Mouse (Mus musculus) midbrain, embryonic 15.5 days (tissue): ENCODE results near the gene Serpina3f. TPM values are rescaled to one million over a fixed set of nuclear protein-coding genes. Genes with fewer than 3 reads are reported as not detected.
"Not testable (repeated sequence)": the region's sequence is repeated elsewhere in the genome, so short reads cannot be mapped to it uniquely, and the experiment has no call there.

Source experiments
- ATAC-seq: fragments of 200-750 bp; cut with Nextera tagmentation; replicated peaks from 2 replicates; pipeline ENCODE4 v1.8.0; 2017; ENCODE audit warnings: moderate TSS enrichment
- H3K27ac ChIP-seq: fragments of 300-500 bp; sonication (generic); 2 replicates; pipeline ENCODE4 v1.5.1; 2015; ENCODE audit warnings: mild to moderate bottlenecking, inconsistent platforms
- H3K27me3 ChIP-seq: fragments of 300-500 bp; sonication (generic); replicated peaks from 2 replicates; pipeline ENCODE4 v1.6.1; 2015; ENCODE audit warnings: inconsistent platforms
- H3K36me3 ChIP-seq: fragments of 300-500 bp; sonication (generic); replicated peaks from 2 replicates; pipeline ENCODE4 v1.6.1; 2015; ENCODE audit warnings: inconsistent platforms
- H3K4me1 ChIP-seq: fragments of 300-500 bp; sonication (generic); 2 replicates; pipeline ENCODE4 v1.6.1; 2015; ENCODE audit warnings: inconsistent platforms
- H3K4me2 ChIP-seq: fragments of 300-500 bp; sonication (generic); 2 replicates; pipeline ENCODE4 v1.6.1; 2015; ENCODE audit warnings: inconsistent platforms, mild to moderate bottlenecking, moderate library complexity
- H3K4me3 ChIP-seq: fragments of 300-500 bp; sonication (generic); 2 replicates; pipeline ENCODE4 v1.5.1; 2015; ENCODE audit warnings: mild to moderate bottlenecking, inconsistent platforms
- H3K9ac ChIP-seq: fragments of 300-500 bp; sonication (generic); 2 replicates; pipeline ENCODE4 v1.6.1; 2015; ENCODE audit warnings: mild to moderate bottlenecking, inconsistent platforms
- H3K9me3 ChIP-seq: fragments of 300-500 bp; sonication (generic); 2 replicates; pipeline ENCODE4 v1.6.1; 2016; ENCODE audit warnings: inconsistent platforms
- WGBS: fragments of 180-500 bp; shearing (Covaris S2); methylation state at CpG from one replicate; pipeline ENCODE4 v1.1.7; 2015; ENCODE audit warnings: mixed read lengths; 5-methylcytosine and 5-hydroxymethylcytosine counted together
- polyA plus RNA-seq: library from polyadenylated mRNA; unstranded; fragments of >200 nt; fragmentation: Nextera tagmentation; extraction: Ambion mirVana; gene quantifications from 2 replicates; pipeline ENCODE4 v1.2.1, GENCODE M21; 2015

Gene Serpina3f
- polyA plus RNA-seq, 1 experiment from 2014 or later, result 0.26 TPM

DNA sequence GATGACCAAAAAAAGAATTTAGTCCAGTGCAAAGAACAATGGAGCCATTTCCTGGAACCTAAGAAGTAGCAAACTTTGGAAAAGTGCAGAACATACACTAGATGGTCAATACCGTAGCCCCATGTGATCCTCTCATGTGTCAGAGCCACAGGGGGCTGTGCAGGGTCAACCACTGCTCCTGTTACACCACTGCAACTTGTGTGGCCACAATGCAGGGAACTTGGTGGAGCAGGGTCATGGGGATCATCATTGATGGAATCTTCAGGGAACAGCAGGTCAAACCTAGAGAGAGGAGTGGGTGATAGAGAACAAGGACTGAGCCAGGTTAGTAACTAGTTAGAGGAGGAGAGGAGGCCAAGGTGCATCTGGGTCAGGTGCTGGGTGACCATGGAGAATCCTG lies 7.3 kb downstream of the Serpina3f start:
- Histone ChIP-seq H3K27me3 (no peaks in the 10 kb centered on the region), H3K4me1 (no peaks in the 10 kb centered on the region), H3K9me3 (no peaks in the 10 kb centered on the region), H3K9ac (no peak overlapping the region), H3K27ac (no peak overlapping the region), H3K4me3 (no peak overlapping the region), H3K36me3 (no peaks in the 10 kb centered on the region), H3K4me2 (no peak overlapping the region)
- ATAC-seq, result no peak
- WGBS, result 79% methylated on average over 1 of the region's 1 CpGs

DNA sequence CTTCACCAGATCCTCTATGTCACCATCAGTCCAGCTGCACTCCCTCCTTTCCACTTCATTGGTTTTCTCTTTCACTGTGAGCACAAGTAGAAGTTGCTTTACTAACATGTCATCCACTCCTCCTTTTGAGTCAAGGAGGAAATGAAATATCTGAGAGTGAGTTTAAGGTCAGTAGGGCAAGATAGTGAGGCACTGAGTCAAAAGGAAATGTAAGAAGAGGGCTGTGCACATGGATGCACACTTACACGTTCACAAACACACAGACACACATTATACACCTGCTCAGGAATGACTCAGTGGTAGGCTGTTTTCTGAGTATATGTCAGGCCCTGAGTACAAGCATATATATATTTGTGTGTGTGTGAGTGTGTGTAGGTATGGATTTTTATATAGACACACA lies 9.3 kb downstream of the Serpina3f start:
- H3K9me3 ChIP-seq, result no peaks in the 10 kb centered on the region
- H3K9ac ChIP-seq, result no peak overlapping the region
- no peak for ATAC-seq
- WGBS, result 73% methylated on average over 1 of the region's 1 CpGs
- H3K4me3 ChIP-seq, result no peak overlapping the region
- no peak overlapping the region for H3K4me2 ChIP-seq
- H3K27me3 ChIP-seq, result no peaks in the 10 kb centered on the region
- H3K27ac ChIP-seq, result no peak overlapping the region
- H3K36me3 ChIP-seq, result no peaks in the 10 kb centered on the region
- H3K4me1 ChIP-seq, result no peaks in the 10 kb centered on the region

DNA sequence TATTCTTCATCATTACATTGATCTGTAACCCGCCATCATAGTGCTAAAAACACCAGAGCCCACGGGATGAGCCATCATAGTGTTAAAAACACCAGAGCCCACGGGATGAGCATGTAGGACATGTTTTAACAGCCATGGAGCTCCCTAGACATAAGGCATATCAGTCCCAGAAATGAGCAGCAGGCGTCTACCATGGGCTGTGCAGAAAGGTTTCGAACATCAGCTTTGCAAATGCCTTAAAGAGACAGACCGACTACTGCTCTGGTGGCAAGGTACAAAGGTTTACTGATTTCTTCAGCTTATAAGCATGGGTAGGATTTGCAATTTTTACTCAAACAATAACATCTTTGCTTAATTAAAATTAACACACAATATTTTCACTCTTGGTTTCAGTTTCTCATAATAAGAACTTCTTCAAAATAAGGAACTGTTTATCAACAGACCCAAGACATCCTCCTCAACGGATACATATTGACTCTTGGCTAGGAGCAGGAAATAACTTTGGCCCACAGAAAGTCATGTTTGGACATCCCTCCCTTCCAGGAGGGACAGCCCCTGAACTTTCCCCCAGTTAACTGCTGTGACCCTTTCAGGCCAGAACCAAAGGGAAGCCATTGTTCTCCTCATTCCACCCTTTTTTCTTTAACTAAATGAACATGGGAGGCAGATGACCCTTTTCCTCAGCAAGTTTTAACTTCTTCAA lies 10.4 kb downstream of the Serpina3f start:
- ATAC-seq, result no peak
- 76% methylated on average over 7 of the region's 7 CpGs for WGBS
- no peak overlapping the region for H3K9ac ChIP-seq

DNA sequence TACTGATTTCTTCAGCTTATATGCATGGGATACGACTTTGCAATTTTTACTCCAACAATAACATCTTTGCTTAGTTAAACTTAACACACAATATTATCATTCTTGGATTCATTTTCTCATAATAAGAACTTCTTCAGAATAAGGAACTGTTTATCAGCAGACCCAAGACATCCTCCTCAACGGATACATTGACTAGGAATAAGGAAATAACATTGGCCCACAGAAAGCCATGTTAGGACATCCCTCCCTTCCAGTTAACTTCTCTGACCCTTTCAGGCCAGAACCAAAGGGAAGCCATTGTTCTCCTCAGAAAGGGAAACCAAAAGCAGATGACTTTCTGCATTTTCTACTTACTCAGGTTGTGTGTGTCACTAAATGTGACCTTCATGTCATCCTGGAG lies 16.4 kb downstream of the Serpina3f start:
- no peak overlapping the region for H3K9ac ChIP-seq
- H3K36me3 ChIP-seq, result no peaks in the 10 kb centered on the region
- H3K4me1 ChIP-seq, result no peaks in the 10 kb centered on the region
- H3K4me2 ChIP-seq, result no peak overlapping the region
- no peak for ATAC-seq
- H3K4me3 ChIP-seq, result no peak overlapping the region
- no peak overlapping the region for H3K27ac ChIP-seq
- H3K9me3 ChIP-seq, result no peaks in the 10 kb centered on the region
- H3K27me3 ChIP-seq, result no peaks in the 10 kb centered on the region
- WGBS, result 84% methylated on average over 2 of the region's 2 CpGs

More for the DNA sequence above, 10.4 kb downstream of the Serpina3f start:
- Histone ChIP-seq H3K4me3 (no peak overlapping the region), H3K4me2 (no peak overlapping the region), H3K27me3 (no peaks in the 10 kb centered on the region), H3K4me1 (no peaks in the 10 kb centered on the region), H3K36me3 (no peaks in the 10 kb centered on the region), H3K9me3 (no peaks in the 10 kb centered on the region), H3K27ac (no peak overlapping the region)

DNA sequence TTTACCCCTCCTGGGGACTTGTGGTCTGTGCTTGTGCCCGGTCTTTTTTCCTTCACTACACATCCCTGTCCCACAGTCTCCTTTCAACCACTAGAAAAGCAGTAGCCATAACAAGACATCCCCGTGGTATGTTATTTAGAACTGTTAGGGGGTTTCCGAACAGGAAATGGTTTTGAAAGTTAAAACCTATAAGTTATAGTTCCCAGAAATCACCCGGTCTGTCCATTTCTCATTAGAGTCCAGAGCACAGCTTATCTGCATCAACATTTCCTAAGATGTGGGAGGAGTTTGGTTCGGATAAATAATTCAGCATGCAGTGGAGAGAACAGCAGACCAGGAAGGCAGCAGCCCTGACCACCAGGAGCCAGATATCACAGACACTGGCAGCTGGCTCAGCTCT lies 21.6 kb downstream of the Serpina3f start, which contains the start of gene Serpina3g:
Gene Serpina3g (plus strand): TSS at position 331 of the 400 bp plus-strand sequence.
- H3K9ac ChIP-seq, result no peak within 1 kb of the TSS
- ATAC-seq, result no peak
- 72% methylated on average over 5 of the region's 5 CpGs for WGBS
- no peak within 1 kb of the TSS for H3K4me2 ChIP-seq
- no peak within 1 kb of the TSS for H3K27ac ChIP-seq
- H3K36me3 ChIP-seq, result no peaks in the 10 kb centered on the region
- H3K4me1 ChIP-seq, result no peaks in the 10 kb centered on the region
- H3K9me3 ChIP-seq, result no peaks in the 10 kb centered on the region
- H3K27me3 ChIP-seq, result no peaks in the 10 kb centered on the region
- H3K4me3 ChIP-seq, result no peak within 1 kb of the TSS

DNA sequence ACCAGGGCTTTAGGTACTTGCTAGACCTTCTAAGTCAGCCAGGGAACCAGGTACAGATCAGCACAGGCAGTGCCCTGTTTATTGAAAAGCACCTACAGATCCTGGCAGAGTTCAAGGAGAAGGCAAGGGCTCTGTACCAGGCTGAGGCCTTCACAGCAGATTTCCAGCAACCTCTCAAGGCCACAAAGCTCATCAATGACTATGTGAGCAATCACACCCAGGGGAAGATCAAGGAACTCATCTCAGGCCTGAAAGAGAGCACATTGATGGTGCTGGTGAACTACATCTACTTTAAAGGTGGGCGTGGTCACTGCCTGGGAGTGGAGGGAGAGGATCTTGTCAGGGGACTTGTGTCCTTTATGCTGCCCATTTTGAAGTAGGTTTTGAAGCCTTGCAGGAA lies 23.7 kb downstream of the Serpina3f start:
- ATAC-seq, H3K4me3 ChIP-seq, H3K27me3 ChIP-seq, H3K4me2 ChIP-seq, H3K9ac ChIP-seq, H3K4me1 ChIP-seq, H3K36me3 ChIP-seq, H3K9me3 ChIP-seq, H3K27ac ChIP-seq: not testable (repeated sequence)
- 97% methylated on average over 1 of the region's 1 CpGs for WGBS

DNA sequence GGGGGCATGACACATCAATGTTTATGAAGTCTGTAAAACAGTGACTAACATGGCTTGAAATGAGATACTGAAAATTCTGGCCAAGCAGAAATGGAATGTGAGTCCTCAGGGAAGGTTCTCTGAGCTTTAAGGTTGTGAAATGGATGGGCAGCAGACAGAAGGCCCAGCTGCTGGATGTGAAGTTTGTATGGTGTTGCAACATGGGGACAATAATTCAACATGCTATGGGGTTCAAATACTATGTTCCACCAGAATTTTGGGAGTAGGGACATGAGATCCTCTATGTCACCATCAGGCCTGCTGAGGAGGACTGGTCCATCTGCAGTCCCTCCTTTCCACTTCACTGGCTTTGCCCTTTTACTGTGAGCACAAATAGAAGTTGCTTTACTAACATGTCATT lies 29.0 kb downstream of the Serpina3f start:
- Histone ChIP-seq H3K9me3 (no peaks in the 10 kb centered on the region), H3K27ac (no peak overlapping the region), H3K36me3 (no peaks in the 10 kb centered on the region), H3K4me2 (no peak overlapping the region), H3K4me1 (peaks cover 12% of the 10 kb centered on the region), H3K9ac (no peak overlapping the region), H3K4me3 (no peak overlapping the region), H3K27me3 (no peaks in the 10 kb centered on the region)
- no peak for ATAC-seq

DNA sequence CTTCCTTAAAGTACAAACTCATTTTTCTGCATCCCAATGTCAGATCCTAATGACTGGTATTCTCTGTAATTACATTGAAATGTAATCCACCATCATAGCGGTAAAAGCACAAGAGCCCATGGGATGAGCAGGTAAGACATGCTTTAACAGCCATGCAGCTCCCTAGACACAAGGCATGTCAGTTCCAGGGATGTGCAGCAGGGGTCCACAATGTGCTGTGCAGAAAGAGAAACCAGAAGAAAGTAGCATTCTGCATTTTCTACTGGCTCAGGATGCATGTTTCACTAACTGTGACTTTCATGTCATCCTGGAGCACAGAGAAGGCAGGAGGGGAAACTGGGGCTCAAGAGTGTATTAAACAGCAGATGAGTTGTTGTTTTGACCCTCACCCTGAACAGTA lies 30.7 kb downstream of the Serpina3f start:
- H3K9ac ChIP-seq, result no peak overlapping the region
- ATAC-seq, result 0 out of 2 replicates have a peak, but pooled peaks have one; percentile 48
- no peaks in the 10 kb centered on the region for H3K9me3 ChIP-seq
- H3K4me1 ChIP-seq, result peaks cover 12% of the 10 kb centered on the region
- WGBS, result 66% methylated on average over 1 of the region's 1 CpGs
- H3K4me3 ChIP-seq, result no peak overlapping the region
- H3K27ac ChIP-seq, result no peak overlapping the region
- no peaks in the 10 kb centered on the region for H3K36me3 ChIP-seq
- no peaks in the 10 kb centered on the region for H3K27me3 ChIP-seq
- no peak overlapping the region for H3K4me2 ChIP-seq

DNA sequence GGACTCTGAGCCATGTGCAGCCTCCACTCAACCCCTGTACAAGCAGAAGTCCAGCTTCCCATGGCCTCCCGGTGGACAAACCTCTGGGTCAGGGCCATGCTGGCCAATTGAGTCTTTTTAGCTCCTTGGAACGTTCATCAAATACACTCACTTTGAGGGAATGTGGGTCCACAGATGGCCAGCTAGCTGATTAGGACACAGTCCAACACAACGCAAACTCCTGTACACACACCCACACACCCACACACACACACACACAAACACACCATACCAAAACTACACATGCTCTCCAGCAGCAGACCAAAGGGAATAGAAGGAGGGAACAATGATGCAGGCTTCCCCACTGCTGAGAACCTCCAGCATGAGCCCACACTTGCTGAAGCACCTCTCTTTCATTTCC lies 31.3 kb downstream of the Serpina3f start:
- H3K27ac ChIP-seq, result no peak overlapping the region
- H3K9ac ChIP-seq, result no peak overlapping the region
- H3K27me3 ChIP-seq, result no peaks in the 10 kb centered on the region
- H3K4me3 ChIP-seq, result no peak overlapping the region
- no peak for ATAC-seq
- H3K4me1 ChIP-seq, result peaks cover 12% of the 10 kb centered on the region
- H3K4me2 ChIP-seq, result no peak overlapping the region
- no peaks in the 10 kb centered on the region for H3K36me3 ChIP-seq
- H3K9me3 ChIP-seq, result no peaks in the 10 kb centered on the region
- 86% methylated on average over 3 of the region's 3 CpGs for WGBS

DNA sequence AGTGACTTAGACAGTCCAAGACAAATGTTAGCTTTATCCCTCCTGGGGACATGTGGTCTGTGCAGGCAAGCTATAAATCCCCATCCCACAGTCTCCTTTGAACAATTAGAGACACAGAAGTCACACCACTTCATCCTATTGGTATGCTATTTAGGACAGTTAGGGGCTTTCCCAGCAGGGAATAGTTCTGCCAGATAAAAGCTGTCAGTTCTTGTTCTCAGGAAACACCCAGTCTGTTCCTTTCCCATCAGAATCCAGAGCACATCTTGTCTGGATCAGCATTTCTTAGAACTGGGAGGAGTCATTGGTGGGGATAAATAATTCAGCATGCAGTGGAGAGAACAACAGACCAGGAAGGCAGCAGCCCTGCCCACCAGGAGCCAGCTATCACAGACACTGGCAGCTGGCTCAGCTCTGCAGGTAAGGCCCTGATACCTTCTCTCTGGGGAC lies 33.2 kb downstream of the Serpina3f start:
- ATAC-seq, result peak; percentile 83
- Histone ChIP-seq H3K4me1 (peaks cover 12% of the 10 kb centered on the region), H3K4me2 (no peak overlapping the region), H3K4me3 (no peak overlapping the region), H3K27me3 (no peaks in the 10 kb centered on the region), H3K9me3 (no peaks in the 10 kb centered on the region), H3K36me3 (no peaks in the 10 kb centered on the region), H3K9ac (no peak overlapping the region), H3K27ac (peak overlapping the region; percentile 29)

DNA sequence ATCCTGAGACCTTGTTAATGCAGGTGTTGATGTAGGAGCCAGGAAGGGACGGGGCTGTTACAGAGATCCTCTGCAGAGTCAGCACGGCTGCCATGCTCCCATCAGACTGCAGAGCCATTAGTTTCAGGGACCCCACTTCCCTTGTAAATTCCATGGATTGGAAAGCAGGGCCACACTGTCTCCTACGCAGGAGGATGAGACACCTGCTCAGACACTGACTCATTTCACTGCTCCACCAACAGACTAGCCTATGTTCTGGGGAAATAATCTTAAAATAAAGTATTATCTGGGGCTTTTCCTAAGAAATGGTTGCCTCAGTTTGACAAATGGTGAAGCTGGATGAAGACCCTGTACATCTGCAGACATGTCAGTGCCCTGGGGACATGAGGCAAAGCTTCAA lies 33.9 kb downstream of the Serpina3f start:
- peak; percentile 31; the same call in 1 of the 2 replicates for ATAC-seq
- peak overlapping the region; percentile 12; the same call in 1 of the 2 replicates for H3K27ac ChIP-seq

DNA sequence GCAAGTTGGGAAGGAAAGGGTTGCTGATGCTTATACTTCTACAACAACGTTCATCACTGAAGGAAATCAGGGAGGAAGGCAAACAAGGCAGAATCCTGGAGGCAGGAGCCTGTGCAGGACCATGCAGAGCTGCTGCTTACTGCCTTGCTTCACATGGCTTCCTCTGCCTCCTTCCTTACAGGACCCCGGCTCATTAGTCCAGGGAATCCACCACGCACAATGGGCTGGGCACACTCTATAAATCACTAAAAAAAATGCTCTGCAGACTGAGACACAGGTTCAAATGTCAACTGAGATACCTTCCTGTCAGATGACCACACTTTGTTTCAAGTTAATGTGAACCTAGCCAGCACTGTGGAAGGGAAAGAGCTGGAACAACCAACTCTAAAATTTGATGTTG lies 46.7 kb downstream of the Serpina3f start:
- ATAC-seq, result no peak
- no peak overlapping the region for H3K9ac ChIP-seq
- no peaks in the 10 kb centered on the region for H3K4me1 ChIP-seq
- no peak overlapping the region for H3K4me3 ChIP-seq
- no peaks in the 10 kb centered on the region for H3K27me3 ChIP-seq
- H3K4me2 ChIP-seq, result no peak overlapping the region
- no peak overlapping the region for H3K27ac ChIP-seq
- WGBS, result 73% methylated on average over 3 of the region's 3 CpGs
- no peaks in the 10 kb centered on the region for H3K9me3 ChIP-seq
- no peaks in the 10 kb centered on the region for H3K36me3 ChIP-seq

More for the DNA sequence above, 33.9 kb downstream of the Serpina3f start:
- H3K27me3 ChIP-seq, result no peaks in the 10 kb centered on the region
- H3K36me3 ChIP-seq, result no peaks in the 10 kb centered on the region
- H3K9me3 ChIP-seq, result no peaks in the 10 kb centered on the region
- H3K4me2 ChIP-seq, result no peak overlapping the region
- 72% methylated on average over 3 of the region's 3 CpGs for WGBS
- no peak overlapping the region for H3K9ac ChIP-seq
- H3K4me1 ChIP-seq, result peaks cover 12% of the 10 kb centered on the region
- no peak overlapping the region for H3K4me3 ChIP-seq

DNA sequence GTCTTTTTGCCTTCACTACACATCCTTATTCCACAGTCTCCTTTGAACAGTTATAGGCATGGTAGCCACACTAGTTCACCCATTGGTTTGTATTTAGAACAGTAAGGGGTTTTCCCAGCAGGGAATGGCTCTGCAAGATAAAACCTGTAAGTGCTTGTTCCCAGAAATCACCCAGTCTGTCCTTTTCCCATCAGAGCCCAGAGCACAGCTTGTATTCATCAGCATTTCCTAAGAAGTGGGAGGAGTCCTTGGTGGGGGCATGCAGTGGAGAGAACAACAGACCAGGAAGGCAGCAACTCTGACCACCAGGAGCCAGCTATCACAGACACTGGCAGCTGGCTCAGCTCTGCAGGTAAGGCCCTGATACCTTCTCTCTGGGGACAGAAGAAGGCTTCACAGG lies 48.5 kb downstream of the Serpina3f start, which contains the start of gene Serpina3i:
Gene Serpina3i (plus strand): TSS at position 260 of the 400 bp plus-strand sequence.
- no peak for ATAC-seq
- Histone ChIP-seq H3K4me1 (no peaks in the 10 kb centered on the region), H3K4me2 (no peak within 1 kb of the TSS), H3K4me3 (no peak within 1 kb of the TSS), H3K9ac (no peak within 1 kb of the TSS), H3K27ac (no peak within 1 kb of the TSS), H3K9me3 (no peaks in the 10 kb centered on the region), H3K36me3 (no peaks in the 10 kb centered on the region), H3K27me3 (no peaks in the 10 kb centered on the region)
